Mouse (Mus musculus): ENCODE measurements around the gene Ksr2.

Ksr2 gene

GRCm38 (mm10) chr5:117689840-117690239 lies 276.0 kb downstream of the Ksr2 start:
- DNase-seq (ENCODE audit: low read depth): no peak

- DNase-seq (ENCODE audit: low read depth): no peak
Measured at GRCm38 (mm10) chr5:117691271-117691670, 277.5 kb downstream of the Ksr2 start.

- no peak for DNase-seq (ENCODE audit: low read depth)
Measured at GRCm38 (mm10) chr5:117693557-117693956, 279.8 kb downstream of the Ksr2 start.

DNA sequence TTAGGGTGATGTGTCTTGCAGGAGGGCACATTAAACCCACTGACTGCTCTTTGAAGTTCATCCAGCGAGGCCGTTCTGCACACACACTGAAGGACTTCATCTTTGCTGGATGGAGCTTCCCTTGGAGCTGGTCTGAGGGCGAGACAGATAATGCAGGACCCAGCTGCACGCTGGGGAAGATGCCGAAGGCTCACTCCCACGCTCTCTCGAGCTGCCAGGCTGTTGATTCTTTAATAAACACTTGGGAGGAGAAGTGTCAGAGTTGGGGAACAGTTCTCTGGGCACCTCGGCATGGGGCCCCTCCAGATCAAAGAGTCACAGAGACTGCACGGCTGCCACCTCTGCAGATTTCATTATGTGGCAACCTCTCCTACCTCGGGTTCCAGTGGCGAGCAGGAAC lies 280.8 kb downstream of the Ksr2 start:
- no peak for DNase-seq (ENCODE audit: low read depth)

DNA sequence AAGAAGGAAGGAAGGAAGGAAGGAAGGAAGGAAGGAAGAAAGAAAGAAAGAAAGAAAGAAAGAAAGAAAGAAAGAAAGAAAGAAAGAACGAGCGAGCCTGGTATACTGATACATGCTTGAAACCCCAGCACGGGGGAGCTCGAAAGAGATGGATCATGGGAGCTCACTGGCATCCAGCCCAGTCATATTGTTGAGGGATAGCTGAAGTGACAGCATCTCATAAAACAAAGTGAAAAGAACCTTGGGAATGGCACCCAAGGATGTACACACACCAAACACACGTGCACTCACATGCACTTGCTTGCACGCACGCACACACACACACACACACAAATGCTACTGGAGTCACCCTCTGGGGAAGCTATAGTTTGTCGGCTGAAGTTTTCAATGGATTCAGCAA lies 282.6 kb downstream of the Ksr2 start:
- no peak for DNase-seq (ENCODE audit: low read depth)

- no peak for DNase-seq (ENCODE audit: low read depth)
Measured at GRCm38 (mm10) chr5:117697589-117697988, 283.8 kb downstream of the Ksr2 start.

- no peak for DNase-seq (ENCODE audit: low read depth)
Measured at GRCm38 (mm10) chr5:117704371-117704770, 290.6 kb downstream of the Ksr2 start.

DNA sequence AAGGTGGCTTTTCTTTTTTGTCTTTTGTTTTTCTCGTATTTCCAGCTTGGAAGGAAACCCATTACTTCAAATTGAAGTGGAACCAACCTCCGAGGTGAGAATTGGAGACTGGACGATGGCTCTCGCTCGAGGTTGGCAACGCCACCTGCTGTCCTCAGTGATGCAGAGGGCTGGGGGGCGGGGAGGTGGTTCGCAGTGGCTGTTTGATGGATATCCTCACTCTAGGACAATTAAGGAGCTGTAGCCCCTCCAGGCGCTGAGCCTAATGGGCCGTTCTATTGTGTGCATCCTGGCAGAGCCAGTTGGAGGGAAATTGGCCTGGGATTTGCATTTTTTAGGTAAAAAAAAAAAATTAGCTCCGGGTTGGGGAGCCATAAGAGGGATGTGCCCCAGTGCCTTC lies 292.8 kb downstream of the Ksr2 start:
- no peak for DNase-seq (ENCODE audit: low read depth)

DNA sequence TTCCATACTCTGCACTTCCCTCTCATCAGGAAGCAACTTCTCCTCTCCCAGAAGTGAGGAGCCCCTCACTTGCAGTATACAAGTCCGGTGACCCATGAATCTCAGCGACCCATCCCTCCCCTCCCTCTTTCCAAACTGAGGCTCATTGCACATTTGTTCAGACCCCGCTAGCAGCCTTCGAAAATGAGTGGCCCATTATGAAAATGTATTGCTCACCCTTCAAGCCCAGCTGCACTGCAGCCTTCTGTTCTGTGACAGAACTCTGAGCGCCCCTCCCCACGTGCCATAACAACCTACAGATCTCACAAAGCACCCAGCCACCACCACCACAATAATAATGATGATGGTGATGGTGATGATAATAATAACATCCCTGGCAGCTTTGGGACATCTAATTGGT lies 295.5 kb downstream of the Ksr2 start:
- DNase-seq (ENCODE audit: low read depth): no peak

- DNase-seq (ENCODE audit: low read depth): no peak
Measured at GRCm38 (mm10) chr5:117711636-117712035, 297.8 kb downstream of the Ksr2 start.

DNA sequence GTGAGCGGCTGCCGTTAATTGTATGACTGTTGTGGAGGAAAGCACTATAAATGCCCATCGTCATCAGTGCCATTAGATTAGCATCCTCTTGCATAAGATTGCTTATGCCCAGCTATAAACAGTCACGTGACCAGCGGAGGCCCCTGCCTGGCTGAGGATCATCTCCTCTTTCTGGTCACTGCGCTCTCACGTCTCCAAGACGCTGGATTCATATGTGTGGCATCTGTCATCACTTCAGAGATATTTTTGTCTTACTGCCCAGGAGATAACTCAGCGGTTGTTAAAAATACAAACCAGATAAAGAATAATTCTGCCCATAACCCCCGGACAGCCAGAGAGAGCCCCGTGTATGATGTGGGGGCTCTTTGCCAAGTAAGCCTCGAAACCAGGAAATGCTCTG lies 298.4 kb downstream of the Ksr2 start:
- no peak for DNase-seq (ENCODE audit: low read depth)

GRCm38 (mm10) chr5:117717120-117717519 lies 303.3 kb downstream of the Ksr2 start:
- no peak for DNase-seq (ENCODE audit: low read depth)

DNA sequence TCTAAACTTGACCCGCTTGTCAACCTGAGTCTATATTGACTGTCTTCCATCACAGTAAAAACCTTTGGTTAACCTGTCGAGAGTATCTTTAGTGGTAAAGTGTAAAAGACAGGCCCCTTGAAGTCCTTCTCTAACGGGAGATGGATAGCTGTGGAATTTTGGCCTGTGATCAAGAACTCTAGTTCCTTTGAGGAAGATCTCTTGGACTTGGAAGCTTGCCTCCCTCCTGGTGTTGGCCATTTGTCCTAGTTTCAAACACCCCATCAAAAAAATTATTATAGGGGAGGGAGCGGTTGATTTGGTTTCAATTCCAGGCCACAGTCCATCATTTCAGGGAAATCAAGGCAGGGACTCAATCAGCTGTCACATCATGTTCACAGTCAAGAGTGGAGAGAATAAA lies 309.5 kb downstream of the Ksr2 start:
- DNase-seq (ENCODE audit: low read depth): no peak

DNA sequence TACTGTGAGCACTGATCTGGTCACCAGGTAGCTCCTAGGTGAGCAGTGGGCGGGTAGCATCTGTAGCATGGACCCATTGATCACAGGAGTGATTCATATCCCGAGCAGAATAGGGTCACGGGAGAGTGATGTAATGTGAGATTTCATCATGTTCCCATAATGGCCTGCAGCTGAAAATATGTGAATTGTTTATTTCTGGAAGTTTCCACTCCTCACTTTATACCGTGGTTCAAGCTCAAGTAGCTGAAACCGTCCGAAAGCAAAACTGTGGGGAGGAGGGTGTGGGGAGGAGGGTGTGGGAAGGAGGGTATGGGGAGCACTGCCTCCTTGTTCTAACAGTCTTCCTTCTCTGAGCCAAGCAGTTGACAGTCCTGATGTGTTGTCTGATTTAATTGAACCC lies 312.7 kb downstream of the Ksr2 start:
- DNase-seq (ENCODE audit: low read depth): no peak

GRCm38 (mm10) chr5:117727138-117727537 lies 313.3 kb downstream of the Ksr2 start:
- no peak for DNase-seq (ENCODE audit: low read depth)

GRCm38 (mm10) chr5:117731311-117731710 lies 317.5 kb downstream of the Ksr2 start:
- DNase-seq (ENCODE audit: low read depth): no peak

GRCm38 (mm10) chr5:117744654-117745178 lies 330.9 kb downstream of the Ksr2 start:
- DNase-seq (ENCODE audit: low read depth): no peak

DNA sequence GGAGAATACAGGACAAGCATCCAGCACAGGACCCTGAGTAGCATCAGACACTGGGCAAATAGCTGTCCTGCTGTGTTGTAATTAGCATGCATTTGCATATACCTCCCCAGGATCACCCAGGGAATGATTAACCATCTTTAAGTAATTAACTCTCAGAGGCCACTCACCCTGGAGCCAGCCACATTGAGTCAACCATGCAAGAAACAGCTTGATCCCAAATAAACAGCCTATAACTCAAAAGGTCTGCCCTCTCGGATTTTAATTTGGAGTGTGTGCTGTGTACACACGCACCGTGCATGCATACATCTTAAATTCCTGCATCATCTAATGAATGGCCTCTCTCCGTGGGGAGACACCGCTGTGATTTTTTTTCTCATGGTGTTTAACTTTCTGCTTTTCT lies 335.6 kb downstream of the Ksr2 start:
- DNase-seq (ENCODE audit: low read depth): no peak

DNA sequence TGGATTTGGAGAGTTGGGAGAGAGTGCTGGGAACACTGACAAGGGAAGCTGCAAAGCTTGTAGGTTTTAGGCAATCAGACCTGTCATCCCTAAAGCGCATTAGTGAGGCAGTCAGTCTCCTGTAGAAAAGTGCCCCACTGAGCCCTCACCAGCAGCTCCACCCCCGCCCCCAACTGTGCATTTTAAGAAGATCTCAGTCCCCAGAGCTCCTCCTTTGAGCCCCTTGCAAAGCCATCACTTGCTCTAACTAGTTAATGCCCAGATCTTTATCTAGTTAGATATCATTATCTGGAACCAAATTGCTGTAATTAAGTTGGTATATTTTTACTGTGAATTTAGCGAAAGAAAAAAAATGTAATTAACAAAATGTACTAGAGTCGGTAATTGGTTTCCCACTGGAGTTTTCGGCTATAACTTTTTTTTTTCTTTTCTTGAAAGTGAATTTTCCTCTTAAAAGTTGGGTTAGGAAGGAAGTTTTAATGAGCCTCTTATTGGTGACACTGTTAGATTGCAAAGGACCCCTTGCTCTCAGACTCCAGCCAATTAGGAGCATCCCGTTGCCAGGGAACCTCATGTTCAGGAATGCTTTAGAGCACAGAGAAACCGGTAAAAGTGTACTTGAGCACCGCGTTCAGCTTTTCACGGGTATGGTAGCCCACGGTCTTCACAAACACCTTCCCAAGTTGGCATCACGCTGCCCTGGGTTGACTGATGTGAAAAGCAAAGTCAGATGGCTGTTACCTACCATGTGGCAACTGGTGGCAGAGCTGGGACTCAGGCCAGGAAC lies 344.1 kb downstream of the Ksr2 start:
- no peak for DNase-seq (ENCODE audit: low read depth)

DNA sequence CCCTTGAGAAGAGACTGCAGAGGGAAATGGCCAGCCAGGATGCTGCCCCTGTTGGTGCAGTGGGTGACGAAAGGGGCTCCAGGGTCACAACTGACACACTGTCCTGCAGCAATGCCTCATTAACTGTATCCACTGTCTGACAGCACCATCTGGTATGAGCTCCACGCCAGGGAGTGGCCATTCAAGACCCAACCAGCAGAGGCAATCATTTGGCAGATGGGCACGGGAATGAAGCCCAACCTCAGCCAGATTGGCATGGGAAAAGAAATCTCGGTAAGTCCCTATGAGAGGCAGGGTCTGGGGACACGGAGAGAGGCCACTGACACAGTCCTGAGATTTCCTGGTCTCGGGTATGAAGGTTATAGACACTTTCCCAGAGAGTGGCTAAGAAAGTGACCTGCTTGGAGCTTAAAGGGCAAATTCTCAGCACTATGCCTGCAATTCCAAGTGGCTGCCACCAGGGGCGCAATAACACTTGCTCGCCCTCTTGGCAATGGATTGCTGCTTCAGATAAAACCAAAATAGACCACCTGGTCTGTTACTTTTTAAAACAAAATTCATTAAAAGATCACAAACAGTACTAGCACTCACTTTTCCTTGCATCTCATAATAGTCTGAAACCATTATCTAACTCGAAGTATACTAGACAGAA lies 347.5 kb downstream of the Ksr2 start:
- DNase-seq (ENCODE audit: low read depth): no peak

DNA sequence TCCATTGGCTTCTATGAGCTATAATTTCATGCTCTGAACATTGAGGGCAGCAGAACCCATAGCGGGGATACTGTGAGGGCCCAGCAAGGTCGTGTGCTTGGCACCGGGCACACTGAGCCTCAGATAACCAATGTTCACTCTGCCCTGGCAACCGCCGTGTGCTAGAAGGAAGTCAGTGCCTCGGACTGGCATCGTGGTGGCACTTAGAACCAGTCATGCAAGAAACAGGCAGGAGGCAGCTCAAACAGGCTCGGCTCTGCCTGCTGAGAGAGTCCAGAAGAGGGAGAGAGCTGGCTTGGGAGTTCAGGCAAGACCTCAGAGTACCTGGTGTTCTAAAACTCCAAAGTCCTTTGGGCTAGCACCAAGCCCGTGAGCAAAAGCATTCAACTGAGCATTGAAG lies 350.7 kb downstream of the Ksr2 start:
- DNase-seq (ENCODE audit: low read depth): no peak

DNA sequence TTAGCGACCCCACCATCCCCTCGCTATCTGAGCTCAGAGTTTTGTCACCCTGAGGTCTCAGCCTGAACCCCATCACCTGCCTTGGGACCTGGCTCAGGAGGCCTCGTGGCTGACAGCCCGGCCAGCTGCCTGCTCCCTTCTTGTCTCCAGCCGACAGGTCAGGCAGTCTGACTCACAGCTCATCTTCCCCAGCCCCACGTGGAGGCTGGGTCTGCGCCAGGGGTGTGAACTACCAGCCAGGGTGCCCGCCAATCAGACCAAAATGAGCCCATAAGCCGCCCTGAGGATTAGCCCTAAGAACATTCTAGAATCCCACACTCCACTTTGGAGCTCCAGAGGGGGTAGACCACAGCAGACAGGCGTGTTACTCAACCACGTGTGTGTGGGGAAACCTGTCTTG lies 365.4 kb downstream of the Ksr2 start:
- DNase-seq (ENCODE audit: low read depth): no peak

DNA sequence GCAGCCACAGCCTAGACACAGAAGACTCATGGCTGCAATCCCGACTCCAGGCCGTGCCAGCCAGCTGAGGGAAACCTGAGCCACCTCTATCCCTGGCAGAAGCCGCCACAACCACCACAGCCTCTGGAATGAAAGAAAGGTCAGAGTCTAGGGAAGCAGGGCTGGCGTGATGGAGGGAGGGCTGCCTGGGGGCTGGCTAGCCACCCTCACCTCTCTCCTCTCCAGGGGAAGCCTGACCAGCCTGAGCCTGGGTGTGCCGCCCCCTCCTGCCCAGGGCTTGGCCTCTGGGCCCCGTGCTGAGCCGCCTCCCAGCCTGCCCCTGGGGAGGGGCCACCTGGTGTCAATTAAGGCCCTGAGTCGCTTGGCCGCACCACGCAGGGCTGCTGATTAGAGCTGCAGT lies 366.9 kb downstream of the Ksr2 start, which contains the start of gene Nos1:
TSS of gene Nos1 (plus strand) at position 352 of the 400 bp plus-strand sequence.
- no peak for DNase-seq (ENCODE audit: low read depth)

DNA sequence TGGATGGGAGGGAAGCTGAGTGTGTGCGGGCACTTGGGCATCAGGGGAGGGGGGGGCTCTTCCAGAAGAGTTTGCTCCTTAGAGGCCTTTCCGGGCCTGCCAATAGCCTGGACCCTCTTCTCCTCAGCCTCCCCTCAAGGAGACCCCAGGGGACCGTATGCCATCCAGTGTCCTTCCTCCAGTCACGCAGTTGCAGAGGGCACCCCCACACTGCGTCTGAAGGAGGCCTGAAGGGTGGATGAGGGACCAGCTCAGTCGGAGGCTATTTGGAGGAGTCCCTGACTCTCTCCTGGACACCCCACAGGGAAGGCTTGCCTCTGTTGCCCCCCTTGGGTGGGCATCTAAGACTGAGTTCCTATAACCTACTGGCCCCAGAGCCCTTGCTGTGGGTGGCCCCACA lies 367.4 kb downstream of the Ksr2 start:
- DNase-seq (ENCODE audit: low read depth): no peak

Data from c-Kit-positive CD71-negative TER-119-negative erythroid progenitor cells, embryonic 14.5 days (primary cell).